Mouse (Mus musculus): ENCODE results near the gene Pkhd1.

DNA sequence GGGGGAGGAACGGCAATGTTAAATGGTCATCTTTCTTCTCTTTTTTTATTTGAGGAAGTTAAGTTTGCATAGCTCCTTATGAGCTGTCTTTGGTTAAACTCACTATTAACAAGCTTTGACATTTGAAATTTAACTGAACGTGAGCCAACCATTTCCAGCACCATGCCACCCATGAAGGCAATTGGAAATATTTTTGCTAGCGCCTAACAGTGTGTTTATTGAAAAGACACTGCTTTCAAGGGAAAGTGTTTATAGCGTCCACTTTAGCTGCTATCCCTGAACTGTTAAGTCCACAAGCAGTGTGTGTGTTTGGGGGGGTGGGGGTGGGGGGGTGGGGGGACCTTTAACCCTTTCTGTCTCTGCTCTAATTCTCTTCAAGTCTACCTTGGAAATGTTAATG is 151.4 kb downstream of the Pkhd1 start:
- no peak for TF ChIP-seq POLR2AphosphoS2 (IDR thresholded peaks at IDR 0.05; ENCODE audit: insufficient read length, low read depth)
- TF ChIP-seq POLR2A (IDR thresholded peaks at IDR 0.05; ENCODE audit: insufficient read length, low read depth): no peak
